Mouse (Mus musculus) neural tube, embryonic 13.5 days (tissue): ENCODE data around the gene Gm3159. TPM values are rescaled to one million over a fixed set of nuclear protein-coding genes. Genes with fewer than 3 reads are reported as not detected.
"Not testable (repeated sequence)": the region's sequence is repeated elsewhere in the genome, so short reads cannot be mapped to it uniquely, and the experiment has no call there.

ENCODE experiments used
- ATAC-seq: fragments of 200-750 bp; cut with Nextera tagmentation; 2 replicates; pipeline ENCODE4 v1.8.0; 2017; ENCODE audit warnings: low read depth, mild to moderate bottlenecking, moderate TSS enrichment, moderate library complexity
- H3K27ac ChIP-seq: fragments of 300-500 bp; sonication (generic); replicated peaks from 2 replicates; pipeline ENCODE4 v1.5.1; 2015; ENCODE audit warnings: moderate library complexity, mild to moderate bottlenecking, inconsistent platforms
- H3K27me3 ChIP-seq: fragments of 300-500 bp; sonication (generic); 2 replicates; pipeline ENCODE4 v1.6.1; 2015; ENCODE audit warnings: mild to moderate bottlenecking, inconsistent platforms
- H3K36me3 ChIP-seq: fragments of 300-500 bp; sonication (generic); 2 replicates; pipeline ENCODE4 v1.6.1; 2015; ENCODE audit warnings: mild to moderate bottlenecking, inconsistent platforms
- H3K4me1 ChIP-seq: fragments of 300-500 bp; sonication (generic); replicated peaks from 2 replicates; pipeline ENCODE4 v1.6.1; 2015; ENCODE audit warnings: inconsistent platforms
- H3K4me2 ChIP-seq: fragments of 300-500 bp; sonication (generic); 2 replicates; pipeline ENCODE4 v1.6.1; 2015; ENCODE audit warnings: inconsistent platforms, mild to moderate bottlenecking, moderate library complexity
- H3K4me3 ChIP-seq: fragments of 300-500 bp; sonication (generic); 2 replicates; pipeline ENCODE4 v1.5.1; 2015; ENCODE audit warnings: mild to moderate bottlenecking, inconsistent platforms
- H3K9ac ChIP-seq: fragments of 300-500 bp; sonication (generic); 2 replicates; pipeline ENCODE4 v1.6.1; 2015; ENCODE audit warnings: moderate library complexity, mild to moderate bottlenecking, inconsistent platforms
- H3K9me3 ChIP-seq: fragments of 300-500 bp; sonication (generic); 2 replicates; pipeline ENCODE4 v1.6.1; 2016; ENCODE audit warnings: inconsistent platforms
- WGBS: fragments of 180-500 bp; shearing (Covaris S2); methylation state at CpG from one replicate; pipeline ENCODE4 v1.1.7; 2015; 5-methylcytosine and 5-hydroxymethylcytosine counted together
- polyA plus RNA-seq: library from polyadenylated mRNA; unstranded; fragments of >200 nt; fragmentation: Nextera tagmentation; extraction: Ambion mirVana; gene quantifications from 2 replicates; pipeline ENCODE4 v1.2.1, GENCODE M21; 2015

Gene Gm3159
- polyA plus RNA-seq, result not detected in 2 replicates

DNA sequence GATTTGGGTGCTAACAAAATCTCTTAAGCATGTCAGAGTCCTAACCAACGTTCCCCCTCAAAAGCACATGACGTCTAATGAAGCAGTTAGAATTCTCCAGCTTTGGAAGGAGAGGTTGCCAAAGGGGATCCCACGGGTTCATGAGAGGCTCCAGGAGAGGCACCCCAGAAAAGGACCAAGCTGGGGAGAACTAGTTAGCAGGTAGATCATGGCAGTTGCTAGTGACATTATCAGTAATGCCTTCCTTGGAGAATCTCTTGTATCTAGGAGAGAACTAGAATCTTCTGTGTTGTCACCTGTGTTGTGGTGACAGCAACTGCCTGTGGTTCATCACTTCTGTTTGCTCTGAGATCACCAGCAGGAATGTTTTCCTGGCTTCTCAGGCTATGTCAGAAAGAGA is at the start of gene Gm3159:
Gene Gm3159 (plus strand): TSS at position 301 of the 400 bp plus-strand sequence.
- not testable (repeated sequence) for H3K4me2 ChIP-seq, ATAC-seq, H3K4me3 ChIP-seq, H3K9me3 ChIP-seq, H3K4me1 ChIP-seq, H3K27me3 ChIP-seq, H3K9ac ChIP-seq, H3K36me3 ChIP-seq, H3K27ac ChIP-seq
- WGBS, result 78% methylated on average over 1 of the region's 3 CpGs

DNA sequence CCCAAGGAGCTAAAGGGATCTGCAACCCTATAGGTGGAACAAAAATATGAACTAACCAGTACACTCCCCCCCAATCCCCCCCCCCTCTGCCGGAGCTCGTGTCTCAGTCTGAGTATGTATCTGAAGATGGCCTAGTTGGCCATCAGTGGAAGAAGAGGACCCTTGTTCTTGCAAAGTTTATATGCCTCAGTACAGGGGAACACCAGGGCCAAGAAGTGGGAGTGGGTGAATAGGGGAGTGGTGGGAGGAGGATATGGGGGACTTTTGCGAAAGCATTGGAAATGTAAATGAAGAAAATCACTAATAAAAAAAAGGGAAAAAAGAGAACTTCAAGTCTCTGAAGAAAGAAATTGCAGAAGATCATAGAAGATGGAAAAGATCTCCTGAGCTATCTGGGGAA is 28.3 kb upstream of the Gm3159 start:
- H3K27ac ChIP-seq, H3K9ac ChIP-seq, H3K4me1 ChIP-seq, H3K4me3 ChIP-seq, ATAC-seq, H3K9me3 ChIP-seq, H3K4me2 ChIP-seq, H3K36me3 ChIP-seq, H3K27me3 ChIP-seq: not testable (repeated sequence)
- WGBS, result 87% methylated on average over 3 of the region's 3 CpGs

DNA sequence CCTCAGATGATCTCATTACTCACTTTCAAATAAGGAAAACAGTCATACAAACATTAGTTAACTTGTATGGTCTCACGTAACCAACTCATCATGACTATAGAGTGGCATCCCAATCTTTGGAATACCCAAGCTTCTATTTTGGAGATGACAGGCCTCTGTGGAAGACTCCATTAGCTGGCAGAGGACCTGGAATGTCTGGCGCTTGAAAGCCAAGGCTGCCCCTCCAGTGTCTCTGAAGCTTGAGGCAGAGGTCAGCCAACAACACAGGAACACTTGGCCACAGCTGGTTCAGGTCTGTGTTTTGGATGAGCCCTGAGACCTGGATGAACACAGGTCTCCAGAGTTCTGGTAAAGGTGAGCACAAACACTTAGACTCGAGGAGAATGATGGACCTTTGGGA is 27.6 kb upstream of the Gm3159 start:
- H3K4me1 ChIP-seq, H3K27me3 ChIP-seq, H3K4me2 ChIP-seq, ATAC-seq, H3K27ac ChIP-seq, H3K9ac ChIP-seq, H3K36me3 ChIP-seq, H3K9me3 ChIP-seq, H3K4me3 ChIP-seq: not testable (repeated sequence)
- WGBS, result 87% methylated on average over 3 of the region's 3 CpGs

DNA sequence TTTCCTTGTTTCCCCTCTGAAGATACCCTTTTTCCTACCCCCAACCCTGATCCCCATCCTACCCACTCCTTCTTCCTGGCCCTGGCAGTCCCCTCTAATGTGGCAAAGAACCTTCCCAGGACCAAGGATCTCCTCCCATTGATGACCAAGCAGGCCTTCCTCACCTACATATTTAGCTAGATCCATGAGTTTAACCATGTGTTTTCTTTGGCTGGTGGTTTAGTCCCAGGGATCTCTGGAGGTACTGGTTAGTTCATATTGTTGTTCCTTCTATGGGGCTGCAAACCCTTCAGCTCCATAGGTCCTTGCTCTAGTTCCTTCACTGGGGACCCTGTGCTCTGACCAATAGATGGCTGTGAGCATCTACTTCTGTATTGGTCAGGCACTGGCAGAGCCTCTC is 19.5 kb upstream of the Gm3159 start:
- not testable (repeated sequence) for H3K27ac ChIP-seq, H3K27me3 ChIP-seq, H3K4me1 ChIP-seq, H3K36me3 ChIP-seq, H3K9me3 ChIP-seq, ATAC-seq, H3K9ac ChIP-seq, H3K4me2 ChIP-seq, H3K4me3 ChIP-seq

DNA sequence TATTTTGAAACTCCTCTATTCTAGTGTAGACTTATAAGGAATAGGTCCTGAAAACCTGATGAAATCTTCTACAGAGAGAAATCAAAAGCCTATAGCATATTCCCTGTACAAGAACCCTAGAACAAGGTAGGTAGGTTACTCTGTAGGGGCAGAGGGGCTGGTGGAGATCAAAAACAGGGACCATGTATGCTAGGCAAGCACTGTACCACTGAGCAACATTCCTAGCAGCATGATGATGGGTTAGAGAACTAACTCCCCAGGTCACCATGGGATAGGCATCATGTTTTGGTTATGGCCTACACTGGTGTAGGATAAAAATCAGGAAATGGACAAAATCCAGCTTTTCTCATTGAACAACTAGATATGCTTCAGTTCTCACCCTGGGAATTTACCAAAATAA is 11.7 kb upstream of the Gm3159 start:
- H3K27me3 ChIP-seq, H3K4me1 ChIP-seq, ATAC-seq, H3K4me2 ChIP-seq, H3K9ac ChIP-seq, H3K9me3 ChIP-seq, H3K36me3 ChIP-seq, H3K27ac ChIP-seq, H3K4me3 ChIP-seq: not testable (repeated sequence)

DNA sequence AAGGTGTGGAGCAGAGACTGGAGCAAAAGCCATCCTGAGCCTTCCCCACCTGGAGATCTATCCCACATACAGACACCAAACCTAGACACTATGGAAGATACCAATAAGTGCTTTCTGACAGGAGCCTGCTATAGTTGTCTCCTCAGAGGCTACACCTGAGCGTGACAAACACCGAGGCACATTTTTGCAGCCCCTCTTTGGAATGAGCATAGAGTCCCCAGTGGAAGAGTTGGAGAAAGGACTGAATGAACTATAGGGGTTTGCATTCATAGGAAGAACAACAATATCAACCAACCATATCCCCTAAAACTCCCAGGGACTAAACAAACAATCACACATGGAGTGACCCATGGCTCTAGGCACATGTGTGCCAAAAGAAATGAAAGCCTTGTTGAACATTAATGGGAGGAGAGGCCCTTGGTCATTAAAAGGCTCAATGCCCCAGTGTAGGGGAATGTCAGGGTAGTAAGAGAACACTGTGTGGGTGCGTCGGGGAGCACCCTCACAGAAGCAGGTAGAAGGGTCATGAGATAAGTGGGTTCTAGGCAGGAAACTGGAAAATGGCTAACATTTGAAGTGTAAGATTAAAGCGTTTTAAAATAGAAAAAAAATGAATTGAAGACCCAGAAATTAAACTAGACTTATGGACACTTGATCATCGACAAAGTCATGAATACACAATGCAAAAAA is 4.3 kb upstream of the Gm3159 start:
- not testable (repeated sequence) for H3K4me1 ChIP-seq, H3K36me3 ChIP-seq, H3K27ac ChIP-seq, H3K4me3 ChIP-seq, H3K4me2 ChIP-seq, H3K9ac ChIP-seq, ATAC-seq, H3K27me3 ChIP-seq, H3K9me3 ChIP-seq
- WGBS, result 97% methylated on average over 4 of the region's 6 CpGs

DNA sequence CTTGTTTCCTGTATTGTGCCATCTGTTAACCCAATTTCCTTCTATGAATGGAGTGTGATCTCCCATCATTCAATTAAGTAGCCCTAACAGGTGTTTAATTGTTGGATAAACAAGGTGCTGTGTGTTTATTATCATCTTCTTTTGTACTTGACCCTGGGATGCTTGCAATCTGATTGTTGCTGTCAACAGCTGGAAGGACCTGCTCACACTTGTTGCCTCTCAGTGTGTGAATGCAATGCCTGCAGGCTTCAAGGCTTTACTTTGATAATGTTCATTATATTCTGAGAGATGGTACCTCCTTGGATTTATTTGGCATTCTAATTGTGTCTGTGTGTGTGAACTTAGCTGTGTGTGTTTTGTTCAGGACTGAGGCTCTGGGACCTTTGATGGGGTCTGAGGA is 1.3 kb downstream of the Gm3159 start:
- not testable (repeated sequence) for H3K4me3 ChIP-seq, H3K36me3 ChIP-seq, H3K9me3 ChIP-seq, H3K4me1 ChIP-seq, H3K9ac ChIP-seq, H3K27ac ChIP-seq, H3K27me3 ChIP-seq, H3K4me2 ChIP-seq, ATAC-seq

DNA sequence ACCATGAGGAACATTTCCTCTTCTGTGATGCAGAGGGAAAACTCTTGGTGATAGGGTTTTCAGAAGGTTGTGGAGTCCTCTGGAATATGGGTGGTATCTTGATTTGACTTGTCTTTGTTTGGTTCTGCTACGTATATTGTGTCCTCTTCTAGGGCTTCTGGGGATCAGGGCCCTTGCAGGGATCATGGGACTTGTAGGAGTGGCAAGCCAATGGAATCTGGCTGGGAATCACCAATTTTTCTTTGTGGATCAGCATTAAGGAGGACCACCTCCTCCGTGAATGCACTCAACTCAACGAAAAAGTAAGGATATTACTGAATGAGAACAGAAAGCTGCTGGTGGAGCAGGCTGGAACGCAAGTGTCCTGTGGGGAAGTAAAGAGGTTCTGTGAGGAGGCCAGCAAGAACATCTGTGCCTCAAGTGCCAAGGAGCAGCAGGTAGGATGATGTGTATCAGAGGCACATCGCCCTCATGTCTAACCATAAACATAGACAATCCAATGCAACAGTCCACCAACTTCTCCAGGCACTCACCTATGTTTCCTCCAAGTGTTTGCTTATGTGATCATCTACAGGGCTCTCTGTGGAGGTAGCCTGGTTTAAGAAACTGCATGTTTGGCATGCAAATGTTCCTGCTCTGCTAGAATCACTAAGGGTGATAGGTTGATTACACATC is 2.9 kb downstream of the Gm3159 start:
- not testable (repeated sequence) for H3K36me3 ChIP-seq, H3K27ac ChIP-seq, ATAC-seq, H3K4me2 ChIP-seq, H3K4me3 ChIP-seq, H3K4me1 ChIP-seq, H3K9me3 ChIP-seq, H3K27me3 ChIP-seq, H3K9ac ChIP-seq
- 84% methylated on average over 5 of the region's 5 CpGs for WGBS

DNA sequence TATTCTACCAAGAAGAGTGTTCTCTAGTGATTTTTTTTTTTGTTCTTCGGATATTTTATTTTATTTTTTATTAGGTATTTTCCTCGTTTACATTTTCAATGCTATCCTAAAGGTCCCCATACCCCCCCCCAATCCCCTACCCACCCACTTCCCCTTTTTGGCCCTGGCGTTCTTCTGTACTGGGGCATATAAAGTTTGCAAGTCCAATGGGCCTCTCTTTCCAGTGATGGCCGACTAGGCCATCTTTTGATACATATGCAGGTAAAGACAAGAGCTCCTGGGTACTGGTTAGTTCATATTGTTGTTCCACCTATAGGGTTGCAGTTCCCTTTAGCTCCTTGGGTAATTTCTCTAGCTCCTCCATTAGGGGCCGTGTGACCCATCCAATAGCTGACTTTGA is 3.9 kb downstream of the Gm3159 start:
- not testable (repeated sequence) for H3K27me3 ChIP-seq, H3K4me3 ChIP-seq, H3K4me2 ChIP-seq, H3K36me3 ChIP-seq, H3K27ac ChIP-seq, H3K9me3 ChIP-seq, H3K4me1 ChIP-seq, ATAC-seq, H3K9ac ChIP-seq
- 82% methylated on average over 5 of the region's 5 CpGs for WGBS

DNA sequence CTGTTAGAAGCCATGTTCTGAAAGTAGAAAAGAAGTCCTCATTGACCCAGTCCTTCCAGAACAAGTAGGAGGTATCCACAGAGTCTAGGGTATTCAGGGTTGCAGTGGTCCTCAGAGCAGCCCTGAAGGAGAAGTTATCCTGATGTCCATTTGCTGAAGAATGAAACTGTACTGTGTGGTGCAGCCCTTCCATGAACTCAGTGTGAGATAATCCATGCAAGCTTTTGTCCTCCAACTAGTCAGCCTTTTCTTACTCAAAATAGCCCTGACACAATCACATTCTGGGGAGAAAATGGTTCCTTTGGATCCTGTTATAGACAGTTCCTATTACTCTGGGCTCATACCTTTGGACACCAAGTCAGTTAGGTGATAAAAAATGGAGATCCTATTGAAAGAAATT is 6.5 kb downstream of the Gm3159 start:
- H3K27ac ChIP-seq, H3K4me1 ChIP-seq, ATAC-seq, H3K27me3 ChIP-seq, H3K9me3 ChIP-seq, H3K9ac ChIP-seq, H3K4me2 ChIP-seq, H3K36me3 ChIP-seq, H3K4me3 ChIP-seq: not testable (repeated sequence)

DNA sequence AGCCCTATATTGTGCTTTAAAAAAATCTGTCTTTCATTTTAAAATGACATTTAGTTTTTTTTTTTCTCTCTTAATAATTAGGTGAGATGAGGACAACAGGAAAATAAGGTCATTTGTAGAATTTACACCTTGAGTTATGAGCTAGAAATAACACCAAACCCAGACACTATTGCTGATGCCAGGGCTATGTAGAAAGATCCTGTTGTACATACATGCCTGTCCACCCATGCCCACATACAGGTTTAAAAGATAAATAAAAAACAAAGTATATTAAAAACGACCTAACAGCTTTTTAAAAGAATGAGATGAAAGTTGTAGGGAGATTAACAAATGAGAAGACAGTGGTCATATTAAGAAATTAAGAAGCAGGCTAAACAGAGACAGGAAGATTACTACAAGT is 12.6 kb downstream of the Gm3159 start:
- not testable (repeated sequence) for H3K36me3 ChIP-seq, H3K4me2 ChIP-seq, H3K27ac ChIP-seq, H3K4me1 ChIP-seq, H3K27me3 ChIP-seq, H3K9ac ChIP-seq, ATAC-seq, H3K4me3 ChIP-seq, H3K9me3 ChIP-seq
- 70% methylated on average over 1 of the region's 1 CpGs for WGBS

DNA sequence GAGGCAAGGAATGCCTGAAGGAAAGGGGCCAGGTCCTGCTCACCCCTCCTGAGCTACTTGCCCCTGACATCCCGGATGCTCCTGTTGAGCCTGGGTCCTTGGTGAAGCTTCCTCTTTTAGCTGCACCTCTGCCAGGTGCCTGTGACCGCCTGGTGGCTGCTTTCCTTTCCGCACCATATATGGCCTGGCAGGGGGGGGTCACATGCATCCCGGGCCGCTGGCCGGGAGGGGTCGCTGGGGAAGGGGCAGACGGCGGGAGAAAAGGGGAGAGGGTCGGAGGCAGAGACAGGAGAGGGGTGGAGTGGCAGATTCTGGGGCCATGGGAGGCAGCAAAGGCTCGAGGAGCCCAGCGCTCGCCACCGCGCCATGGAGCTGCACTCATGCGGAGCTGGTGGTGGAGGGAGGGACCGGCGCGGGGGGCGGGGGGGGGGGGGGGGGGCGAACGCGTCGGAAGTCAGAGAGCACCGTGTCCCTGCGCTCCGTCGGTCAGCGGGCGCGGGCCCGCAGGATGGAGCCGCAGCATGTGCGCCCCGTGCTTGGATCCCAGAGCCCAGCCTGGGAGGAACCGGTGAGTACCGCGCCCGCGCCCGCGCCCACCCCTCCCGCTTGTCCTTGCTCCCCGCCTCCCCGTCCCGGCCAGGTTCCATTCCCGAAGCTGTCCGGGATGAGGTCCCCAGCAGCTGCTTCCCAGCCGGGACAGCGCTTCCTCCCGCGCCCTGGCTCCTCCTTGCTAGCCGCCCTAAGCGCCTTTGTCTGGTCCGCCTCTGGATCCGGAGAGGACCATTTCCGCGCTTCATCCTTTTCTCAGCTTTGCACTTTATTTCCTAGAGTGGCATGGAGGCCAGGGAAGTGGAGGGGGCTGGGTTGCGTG is 17.9 kb downstream of the Gm3159 start, which contains the start of gene Gm3164:
Gene Gm3164 (plus strand): TSS at position 484 of the 871 bp plus-strand sequence.
- H3K36me3 ChIP-seq, H3K4me1 ChIP-seq, H3K9me3 ChIP-seq, H3K27me3 ChIP-seq, H3K27ac ChIP-seq, ATAC-seq: not testable (repeated sequence)
- H3K4me2 ChIP-seq, result peak within 1 kb of the TSS; percentile 56
- peak within 1 kb of the TSS; percentile 69 for H3K9ac ChIP-seq
- under 1% methylated on average over 32 of the region's 59 CpGs for WGBS
- H3K4me3 ChIP-seq, result peak within 1 kb of the TSS; percentile 45
